Mouse (Mus musculus) embryonic fibroblast, embryonic 13.5 days (primary cell): Measurements from ENCODE around the gene Sin3a.
A peak's percentile ranks its signal among the peaks of the same experiment; 100 is the strongest.

Experiments
- CTCF ChIP-seq: IDR thresholded peaks from 2 replicates; pipeline ENCODE4 v1.5.1; 2011; ENCODE audit warnings: mild to moderate bottlenecking, control low read depth, low read length, moderate library complexity, borderline replicate concordance; ENCODE audit not compliant: insufficient read depth
- POLR2A ChIP-seq: IDR thresholded peaks from 2 replicates; pipeline ENCODE4 v1.6.1; 2011; ENCODE audit warnings: low read depth, mild to moderate bottlenecking, control low read depth, low read length, moderate library complexity

- TF ChIP-seq POLR2A = peak; percentile 87
- TF ChIP-seq CTCF = peak; percentile 53; the same call in 1 of the 2 replicates
Measured at GRCm38 (mm10) chr9:57130577-57131433, 59.0 kb downstream of the Sin3a start, which contains the start of gene Man2c1.
